Mouse (Mus musculus): ENCODE data around the gene Fntb. TPM values are rescaled to one million over a fixed set of nuclear protein-coding genes. Genes with fewer than 3 reads are reported as not detected.

Gene Fntb
- polyA plus RNA-seq, 1 experiment = 29.0 TPM

GRCm38 (mm10) chr12:76965876-76966275 lies 200.5 kb downstream of the Fntb start:
- 16% methylated on average over 3 of the region's 4 CpGs for WGBS
- TF ChIP-seq CTCF (IDR thresholded peaks at IDR 0.05; ENCODE audit: insufficient read depth, low read length) (no peak), POLR2A (IDR thresholded peaks at IDR 0.05; ENCODE audit: borderline replicate concordance, extremely low read depth, low read depth, low read length) (no peak)
- Histone ChIP-seq H3K4me1 (ENCODE audit: control insufficient read depth, insufficient read depth, low read length) (no peaks in the 10 kb centered on the region; the same call in 1 of the 2 replicates), H3K4me3 (replicated peaks; ENCODE audit: extremely low read depth, low read depth, low read length) (no peak overlapping the region)
- DNase-seq = no peak

Other genes starting within 250 kb of the Fntb start
- gene Plekhg3, start 234.7 kb upstream of the Fntb start, polyA plus RNA-seq (2012; rRNA removed) = 19.5 and 20.4 TPM in 2 replicates
- 1.1 and 3.3 TPM in 2 replicates for gene Sptb, start 55.0 kb upstream of the Fntb start, polyA plus RNA-seq (2012; rRNA removed)
- gene Churc1, start 51 bp upstream of the Fntb start, polyA plus RNA-seq (2012; rRNA removed) = 27.6 and 41.4 TPM in 2 replicates
- 53.9 and 186 TPM in 2 replicates for gene Gpx2, start 30.0 kb downstream of the Fntb start, polyA plus RNA-seq (2012; rRNA removed)
- 17.5 and 20.3 TPM in 2 replicates for gene Rab15, start 57.3 kb downstream of the Fntb start, polyA plus RNA-seq (2012; rRNA removed)
- 35.1 and 37.7 TPM in 2 replicates for gene Max, start 196.6 kb downstream of the Fntb start, polyA plus RNA-seq (2012; rRNA removed)